Mouse (Mus musculus) subcutaneous adipose tissue, adult 2 months (tissue): ENCODE data around the gene Galc. TPM values are rescaled to one million over a fixed set of nuclear protein-coding genes. Genes with fewer than 3 reads are reported as not detected.

Experiments used
- polyA plus RNA-seq: library from polyadenylated mRNA; depleted of rRNA; stranded (reverse); fragments of >200 nt; gene quantifications from 2 replicates; pipeline ENCODE4 v1.2.3, GENCODE M21; 2012; ENCODE audit warnings: low replicate concordance; rRNA removed

Galc gene
- 15.3 and 25.0 TPM in 2 replicates for polyA plus RNA-seq

DNA sequence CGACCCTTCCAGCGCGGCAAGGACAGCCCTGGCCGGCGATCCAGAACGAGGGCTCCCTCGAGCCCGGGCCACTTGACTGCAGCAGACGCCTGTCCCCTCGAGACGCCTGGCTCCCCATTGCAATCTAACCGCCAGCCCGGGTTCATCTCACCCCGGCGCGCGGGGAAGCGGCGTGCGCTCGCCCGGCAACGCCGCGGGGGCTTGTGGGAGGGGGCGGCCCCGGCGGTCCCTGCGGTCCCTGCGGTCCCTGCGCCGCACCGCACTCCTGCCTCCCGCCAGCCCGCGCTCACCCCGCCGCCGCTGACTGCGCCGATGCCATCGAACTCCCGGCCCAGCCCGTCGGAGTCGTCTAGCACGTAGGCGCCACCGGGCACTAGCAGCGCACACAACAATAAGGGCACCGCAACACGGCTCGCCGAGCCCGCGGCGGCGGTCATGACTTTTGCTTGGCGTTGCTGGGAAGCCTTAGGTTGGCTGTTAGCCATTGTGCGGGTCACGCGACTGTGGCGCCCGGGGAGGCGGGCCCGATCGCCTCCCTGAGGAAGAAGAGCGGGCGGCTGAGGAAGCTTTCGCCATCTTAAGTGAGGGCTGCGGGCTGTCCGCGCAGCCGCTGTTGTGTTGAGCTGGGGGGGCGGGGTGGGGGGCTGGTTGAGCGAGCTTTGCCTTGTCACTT is at the start of gene Galc:
Gene Galc, minus strand, starts transcription at position 615 of the 673 bp plus-strand sequence.

DNA sequence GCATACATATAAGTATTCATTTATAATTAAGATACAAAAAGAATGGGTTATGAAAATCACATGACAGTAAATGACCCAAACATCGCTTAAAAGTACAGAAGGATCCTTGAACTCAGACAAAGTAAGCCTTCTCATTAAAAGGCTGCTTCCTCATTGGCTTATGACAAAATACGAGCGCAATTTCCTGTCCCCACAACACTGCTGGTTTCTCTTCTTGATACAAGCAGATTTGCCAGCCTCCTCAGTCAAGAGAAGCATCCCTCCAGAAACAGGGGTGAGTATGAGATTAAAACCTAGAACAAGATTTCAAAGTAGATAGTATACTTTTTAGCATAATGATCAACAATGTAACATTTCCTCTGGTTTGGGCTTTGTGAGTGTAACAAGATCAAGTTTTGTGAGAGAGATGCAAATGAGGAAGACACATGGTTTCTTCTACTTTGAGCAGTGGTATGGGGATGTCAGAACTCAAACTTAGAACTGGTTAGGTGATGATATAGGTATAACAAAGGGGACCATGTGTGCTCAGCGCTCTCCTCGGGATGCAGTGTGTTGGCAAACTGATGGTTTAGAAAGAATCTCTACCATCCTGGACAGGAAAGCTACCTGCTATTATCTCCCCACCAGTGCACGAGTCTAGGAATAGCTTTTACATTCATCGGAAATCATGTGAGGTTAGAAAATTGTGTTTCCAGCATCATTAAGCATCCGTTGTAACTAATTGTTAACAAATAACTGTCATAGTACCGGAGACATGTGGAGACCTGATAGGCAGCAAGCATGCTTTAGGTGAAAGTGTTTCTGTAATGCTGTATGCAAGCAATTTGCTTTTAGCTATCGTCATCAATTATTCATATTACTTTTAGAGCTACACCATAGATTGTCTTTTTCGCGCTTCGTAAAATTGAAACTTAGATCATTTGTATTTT is 9.4 kb upstream of the Galc start, which contains the start of gene Gpr65:
Gene Gpr65, plus strand, starts transcription at position 195 of the 929 bp plus-strand sequence.

Other genes with a start within 250 kb of the Galc start
- gene Gpr65, start 9.2 kb upstream of the Galc start, polyA plus RNA-seq, result 1.7 and 3.6 TPM in 2 replicates